In the genomic region with DNA sequence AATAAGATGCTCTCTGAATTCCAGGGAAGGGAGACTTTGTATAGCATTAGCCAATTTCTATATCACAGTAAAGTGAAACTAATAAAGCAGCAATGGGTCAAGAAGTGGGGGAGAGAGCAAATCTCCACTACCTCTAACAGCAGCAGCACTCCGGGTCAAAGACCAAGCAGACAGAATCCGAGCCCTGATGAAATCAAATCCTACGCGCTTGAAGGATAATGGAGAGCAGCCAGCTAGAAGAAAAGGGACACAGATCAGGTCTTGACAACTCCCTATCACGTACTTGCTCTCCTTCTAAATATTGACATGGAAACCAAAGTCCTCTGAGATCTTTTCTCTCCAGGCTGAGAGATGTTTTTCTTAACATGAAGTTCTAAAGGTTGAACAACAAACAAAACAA, we compare ENCODE assay signal across 28 mouse cellular contexts.
A peak's percentile ranks its signal among the peaks of the same experiment; 100 is the strongest.
DNase-seq lines count a peak whose midpoint lies in the region; ATAC-seq and TF ChIP-seq lines count a peak whose summit lies in the region.
"Had no signal": no experiment of that assay in that cellular context is flagged by ENCODE, and none has a peak within 500 bp of the region (broad histone marks: within the 10 kb centered on the region; RNA-seq: fewer than 3 reads in every experiment).

No protein-coding gene starts in this region.

- 15% methylated on average over 5 of the region's 5 CpGs for WGBS in heart, postnatal 0 days
- WGBS in midbrain, embryonic 11.5 days, result 7% methylated on average over 5 of the region's 5 CpGs

- no peaks in the 10 kb centered on the region for H3K9me3 ChIP-seq in heart, postnatal 0 days (replicated peaks; ENCODE audit: control insufficient read depth, low read length)
- H3K9me3 ChIP-seq in midbrain, embryonic 11.5 days (ENCODE audit: control insufficient read depth, low read length), result no peaks in the 10 kb centered on the region
- H3K9me3 ChIP-seq: hindbrain, embryonic 10.5 days; limb, embryonic 15.5 days; neural tube, embryonic 15.5 days; stomach, embryonic 15.5 days had no signal

- no peaks in the 10 kb centered on the region for H3K27me3 ChIP-seq in heart, postnatal 0 days (ENCODE audit: control insufficient read depth, insufficient read depth, low read length)
- H3K27me3 ChIP-seq in midbrain, embryonic 11.5 days (ENCODE audit: control insufficient read depth, insufficient read depth, low read length), result no peaks in the 10 kb centered on the region
- H3K27me3 ChIP-seq: limb, embryonic 15.5 days; neural tube, embryonic 15.5 days; stomach, embryonic 15.5 days had no signal

- H3K9ac ChIP-seq in heart, postnatal 0 days (replicated peaks; ENCODE audit: low read depth, low read length), result no peak overlapping the region
- H3K9ac ChIP-seq in midbrain, embryonic 11.5 days (ENCODE audit: low read length), result no peak overlapping the region
- H3K9ac ChIP-seq: forebrain, postnatal 0 days; limb, embryonic 15.5 days; liver, postnatal 0 days; neural tube, embryonic 15.5 days; stomach, embryonic 15.5 days had no signal

- no peak for ATAC-seq in heart, postnatal 0 days (ENCODE audit: insufficient read depth, low read depth)
- ATAC-seq in midbrain, embryonic 11.5 days (ENCODE audit: low FRiP score), result no peak
- ATAC-seq: activated CD4-positive, CD25-positive, alpha-beta regulatory T cell, adult 4 months; CD4-positive, CD25-positive, alpha-beta regulatory T cell, adult 4 months; forebrain, postnatal 0 days; hindbrain, postnatal 0 days; intestine, postnatal 0 days; liver, postnatal 0 days; midbrain, embryonic 16.5 days had no signal

- H3K27ac ChIP-seq in heart, postnatal 0 days (ENCODE audit: low read depth), result peak overlapping the region; percentile 65
- H3K27ac ChIP-seq in midbrain, embryonic 11.5 days (ENCODE audit: low read depth, low read length), result no peak overlapping the region
- H3K27ac ChIP-seq: hindbrain, embryonic 10.5 days; hindbrain, postnatal 0 days; layer of hippocampus, adult 2 months; limb, embryonic 15.5 days; neural tube, embryonic 15.5 days; stomach, embryonic 15.5 days had no signal

- no peak for TF ChIP-seq EP300 in heart, postnatal 0 days (IDR thresholded peaks at IDR 0.05; ENCODE audit: low read depth)

- no peaks in the 10 kb centered on the region for H3K36me3 ChIP-seq in heart, postnatal 0 days (replicated peaks; ENCODE audit: control insufficient read depth, insufficient read depth, low read length)
- no peaks in the 10 kb centered on the region for H3K36me3 ChIP-seq in midbrain, embryonic 11.5 days (ENCODE audit: control insufficient read depth, insufficient read depth, low read length)
- H3K36me3 ChIP-seq: hindbrain, embryonic 10.5 days; limb, embryonic 15.5 days; neural tube, embryonic 15.5 days; stomach, embryonic 15.5 days had no signal

- peak overlapping the region; percentile 26; the same call in 1 of the 2 replicates for H3K4me2 ChIP-seq in heart, postnatal 0 days (ENCODE audit: low read depth, low read length)
- no peak overlapping the region for H3K4me2 ChIP-seq in midbrain, embryonic 11.5 days
- H3K4me2 ChIP-seq: limb, embryonic 15.5 days; neural tube, embryonic 15.5 days; stomach, embryonic 15.5 days had no signal

- no peak for TF ChIP-seq CTCF in heart, postnatal 0 days (IDR thresholded peaks at IDR 0.05; ENCODE audit: low read depth)

- intact Hi-C loops in heart, postnatal 10 days (cut with DNase I), result no loop called here
- intact Hi-C loops in heart, postnatal 25 days (cut with DNase I), result loop anchor here (5.0 kb wide), 1 partner anchor 39 kb away; no protein-coding TSS in a partner anchor

- DNase-seq in adrenal gland, postnatal 14 days, result peak; percentile 12
- DNase-seq in adrenal gland, adult 18-20 months (ENCODE audit: low spot score in 2 of 2), result no peak
- peak; percentile 25 to 31 for DNase-seq in heart, adult 18-20 months
- no peak for DNase-seq in heart, postnatal 10 days
- DNase-seq in heart, postnatal 0 days (ENCODE audit: low spot score), result no peak
- DNase-seq in heart, postnatal 25 days (ENCODE audit: low spot score), result no peak
- peak; percentile 92 for DNase-seq in adipocyte (ENCODE audit: low spot score)
- no peak for DNase-seq in midbrain, embryonic 11.5 days (ENCODE audit: low spot score, missing footprints)
- DNase-seq: cerebellum, adult 2 months; cerebellum, postnatal 36 days; forebrain, postnatal 0 days; kidney, postnatal 14 days; layer of hippocampus, postnatal 36 days; liver, postnatal 0 days; lung, postnatal 10 days; right cerebral cortex, postnatal 25 days; thymus, adult 18-20 months; thymus, postnatal 4 days had no signal

- no peak overlapping the region for H3K4me3 ChIP-seq in heart, postnatal 0 days (ENCODE audit: low read depth, low read length)
- no peak overlapping the region for H3K4me3 ChIP-seq in midbrain, embryonic 11.5 days (ENCODE audit: low read depth, low read length)
- H3K4me3 ChIP-seq: hindbrain, embryonic 10.5 days; layer of hippocampus, adult 2 months; limb, embryonic 15.5 days; neural tube, embryonic 15.5 days; stomach, embryonic 15.5 days had no signal

- peaks cover 34% of the 10 kb centered on the region for H3K4me1 ChIP-seq in heart, postnatal 0 days (ENCODE audit: control insufficient read depth, insufficient read depth)
- no peaks in the 10 kb centered on the region for H3K4me1 ChIP-seq in midbrain, embryonic 11.5 days (ENCODE audit: control insufficient read depth, insufficient read depth, low read length)
- H3K4me1 ChIP-seq: limb, embryonic 15.5 days; neural tube, embryonic 15.5 days; stomach, embryonic 15.5 days had no signal

Comparison
In these comparisons a context has a peak if more than half of its experiments do, and no peak if none do; other contexts are left out.
1. DNase-seq: peak in adrenal gland, postnatal 14 days (single experiment), heart, adult 18-20 months (2 of 2) and adipocyte (single experiment); none in adrenal gland, adult 18-20 months (0 of 2), heart, postnatal 10 days (0 of 2), heart, postnatal 0 days (single experiment), heart, postnatal 25 days (single experiment) and midbrain, embryonic 11.5 days (single experiment).